Mouse (Mus musculus): Measurements from ENCODE around the gene Diras1. TPM values are rescaled to one million over a fixed set of nuclear protein-coding genes. Genes with fewer than 3 reads are reported as not detected.

The Diras1 gene
- total and polyA plus RNA-seq, 2 experiments from 2014 or later: 95.2 to 119 TPM

- ATAC-seq (ENCODE audit: low FRiP score) (peak; percentile 67; the same call in 1 of the 2 replicates), DNase-seq (ENCODE audit: low spot score) (peak; percentile 81)
- peaks cover 6% of the 10 kb centered on the region; the same call in 1 of the 2 replicates for H3K4me1 ChIP-seq (ENCODE audit: insufficient read depth, low read length)
- H3K4me3 ChIP-seq (ENCODE audit: low read depth, low read length): no peak overlapping the region
- H3K27me3 ChIP-seq (ENCODE audit: insufficient read depth, low read length): peaks cover 22% of the 10 kb centered on the region
- no peak overlapping the region for H3K9ac ChIP-seq (replicated peaks; ENCODE audit: low read length, poor library complexity, severe bottlenecking)
- 13% methylated on average over 10 of the region's 10 CpGs for WGBS
- no peak overlapping the region for H3K4me2 ChIP-seq (ENCODE audit: low read depth, low read length, poor library complexity, severe bottlenecking)
- TF ChIP-seq CTCF (IDR thresholded peaks at IDR 0.05): peak; percentile 92
- no peaks in the 10 kb centered on the region for H3K36me3 ChIP-seq (ENCODE audit: insufficient read depth, low read length)
- no peak overlapping the region for H3K27ac ChIP-seq (ENCODE audit: low read depth, low read length)
- no peaks in the 10 kb centered on the region for H3K9me3 ChIP-seq (ENCODE audit: low read length)
Observed at GRCm38 (mm10) chr10:80987709-80988441, 37.6 kb downstream of the Diras1 start.

GRCm38 (mm10) chr10:80986754-80987153, 38.7 kb downstream of the Diras1 start:
- WGBS: 68% methylated on average over 6 of the region's 6 CpGs
- Histone ChIP-seq H3K4me1 (ENCODE audit: insufficient read depth, low read length) (peaks cover 6% of the 10 kb centered on the region; the same call in 1 of the 2 replicates), H3K9ac (replicated peaks; ENCODE audit: low read length, poor library complexity, severe bottlenecking) (no peak overlapping the region), H3K9me3 (ENCODE audit: low read length) (no peaks in the 10 kb centered on the region), H3K27me3 (ENCODE audit: insufficient read depth, low read length) (peaks cover 20% of the 10 kb centered on the region), H3K27ac (ENCODE audit: low read depth, low read length) (no peak overlapping the region), H3K4me2 (ENCODE audit: low read depth, low read length, poor library complexity, severe bottlenecking) (no peak overlapping the region), H3K4me3 (ENCODE audit: low read depth, low read length) (no peak overlapping the region), H3K36me3 (ENCODE audit: insufficient read depth, low read length) (no peaks in the 10 kb centered on the region)
- TF ChIP-seq CTCF (IDR thresholded peaks at IDR 0.05): no peak
- no peak for ATAC-seq (ENCODE audit: low FRiP score)
- no peak for DNase-seq (ENCODE audit: low spot score)

- H3K9me3 ChIP-seq (ENCODE audit: low read length): no peaks in the 10 kb centered on the region
- 35% methylated on average over 13 of the region's 13 CpGs for WGBS
- ATAC-seq (ENCODE audit: low FRiP score) (no peak), DNase-seq (ENCODE audit: low spot score) (no peak)
- H3K9ac ChIP-seq (replicated peaks; ENCODE audit: low read length, poor library complexity, severe bottlenecking): peak overlapping the region; percentile 61
- no peaks in the 10 kb centered on the region for H3K36me3 ChIP-seq (ENCODE audit: insufficient read depth, low read length)
- H3K4me2 ChIP-seq (ENCODE audit: low read depth, low read length, poor library complexity, severe bottlenecking): peak overlapping the region; percentile 56
- H3K4me3 ChIP-seq (ENCODE audit: low read depth, low read length): peak overlapping the region; percentile 35
- TF ChIP-seq CTCF (IDR thresholded peaks at IDR 0.05): no peak
- peaks cover 6% of the 10 kb centered on the region; the same call in 1 of the 2 replicates for H3K4me1 ChIP-seq (ENCODE audit: insufficient read depth, low read length)
- H3K27ac ChIP-seq (ENCODE audit: low read depth, low read length): no peak overlapping the region
- peaks cover 19% of the 10 kb centered on the region for H3K27me3 ChIP-seq (ENCODE audit: insufficient read depth, low read length)
Observed at GRCm38 (mm10) chr10:80985970-80986701, 39.3 kb downstream of the Diras1 start.

- WGBS: 8% methylated on average over 32 of the region's 37 CpGs
- Histone ChIP-seq H3K4me3 (ENCODE audit: low read depth, low read length) (peak overlapping the region; percentile 35), H3K9ac (replicated peaks; ENCODE audit: low read length, poor library complexity, severe bottlenecking) (peak overlapping the region; percentile 61), H3K4me1 (ENCODE audit: insufficient read depth, low read length) (peaks cover 6% of the 10 kb centered on the region; the same call in 1 of the 2 replicates), H3K36me3 (ENCODE audit: insufficient read depth, low read length) (no peaks in the 10 kb centered on the region), H3K4me2 (ENCODE audit: low read depth, low read length, poor library complexity, severe bottlenecking) (peak overlapping the region; percentile 56), H3K27ac (ENCODE audit: low read depth, low read length) (no peak overlapping the region), H3K27me3 (ENCODE audit: insufficient read depth, low read length) (peaks cover 19% of the 10 kb centered on the region), H3K9me3 (ENCODE audit: low read length) (no peaks in the 10 kb centered on the region)
- no peak for TF ChIP-seq CTCF (IDR thresholded peaks at IDR 0.05)
- no peak for DNase-seq (ENCODE audit: low spot score)
- no peak for ATAC-seq (ENCODE audit: low FRiP score)
Observed at GRCm38 (mm10) chr10:80985241-80985969, 40.1 kb downstream of the Diras1 start.

GRCm38 (mm10) chr10:80984223-80984622, 41.2 kb downstream of the Diras1 start:
- H3K9ac ChIP-seq (replicated peaks; ENCODE audit: low read length, poor library complexity, severe bottlenecking): no peak overlapping the region
- 92% methylated on average over 12 of the region's 12 CpGs for WGBS
- H3K36me3 ChIP-seq (ENCODE audit: insufficient read depth, low read length): no peaks in the 10 kb centered on the region
- ATAC-seq (ENCODE audit: low FRiP score) (no peak), DNase-seq (ENCODE audit: low spot score) (no peak)
- no peak for TF ChIP-seq CTCF (IDR thresholded peaks at IDR 0.05)
- H3K27ac ChIP-seq (ENCODE audit: low read depth, low read length): no peak overlapping the region
- no peak overlapping the region for H3K4me3 ChIP-seq (ENCODE audit: low read depth, low read length)
- H3K4me2 ChIP-seq (ENCODE audit: low read depth, low read length, poor library complexity, severe bottlenecking): no peak overlapping the region
- H3K9me3 ChIP-seq (ENCODE audit: low read length): no peaks in the 10 kb centered on the region
- peaks cover 19% of the 10 kb centered on the region for H3K27me3 ChIP-seq (ENCODE audit: insufficient read depth, low read length)
- H3K4me1 ChIP-seq (ENCODE audit: insufficient read depth, low read length): peaks cover 6% of the 10 kb centered on the region; the same call in 1 of the 2 replicates
